Comparison of ENCODE assay signal across 11 mouse cellular contexts in genomic region chr6:34875268-34875761, GRCm38 (mm10). TPM values are rescaled to one million over a fixed set of nuclear protein-coding genes. Genes with fewer than 3 reads are reported as not detected.
A peak's percentile ranks its signal among the peaks of the same experiment; 100 is the strongest.
DNase-seq lines count a peak whose midpoint lies in the region; ATAC-seq lines count a peak whose summit lies in the region.
"Had no signal": no experiment of that assay in that cellular context is flagged by ENCODE, and none has a peak within 500 bp of the region (broad histone marks: within the 10 kb centered on the region; RNA-seq: fewer than 3 reads in every experiment).

No protein-coding gene starts in this region.

- peak overlapping the region; percentile 92 for H3K27ac ChIP-seq in brown adipose tissue, adult 24 weeks (replicated peaks; ENCODE audit: low read depth, low read length)
- H3K27ac ChIP-seq in forebrain, embryonic 16.5 days (ENCODE audit: low read length), result no peak overlapping the region

- peak overlapping the region; percentile 77 for H3K4me3 ChIP-seq in brown adipose tissue, adult 24 weeks (ENCODE audit: insufficient read depth, low read depth, low read length)
- no peak overlapping the region for H3K4me3 ChIP-seq in forebrain, embryonic 16.5 days (replicated peaks; ENCODE audit: low read length)

- no peaks in the 10 kb centered on the region for H3K36me3 ChIP-seq in forebrain, embryonic 16.5 days (ENCODE audit: control insufficient read depth, insufficient read depth)

- H3K9me3 ChIP-seq in forebrain, embryonic 16.5 days (ENCODE audit: control insufficient read depth, low read length), result no peaks in the 10 kb centered on the region

- no peaks in the 10 kb centered on the region for H3K27me3 ChIP-seq in forebrain, embryonic 16.5 days (replicated peaks; ENCODE audit: control insufficient read depth, insufficient read depth, low read length)

- peak; percentile 20 for ATAC-seq in monocyte, adult 5-6 weeks (replicated peaks; ENCODE audit: insufficient number of reproducible peaks, low FRiP score, low TSS enrichment, poor library complexity, severe bottlenecking)
- ATAC-seq in forebrain, embryonic 16.5 days, result no peak

- no peak overlapping the region for H3K9ac ChIP-seq in forebrain, embryonic 16.5 days (replicated peaks; ENCODE audit: low read depth, low read length)

- H3K4me1 ChIP-seq in brown adipose tissue, adult 24 weeks (ENCODE audit: control insufficient read depth, insufficient read depth, insufficient read length, low read length), result peaks cover 46% of the 10 kb centered on the region
- peaks cover 18% of the 10 kb centered on the region for H3K4me1 ChIP-seq in forebrain, embryonic 16.5 days (replicated peaks; ENCODE audit: control insufficient read depth, insufficient read depth, low read length)

- DNase-seq in layer of hippocampus, adult 9-11 months, result peak; percentile 62
- DNase-seq in layer of hippocampus, adult 11-12 months (ENCODE audit: low spot score), result no peak
- peak; percentile 50 for DNase-seq in induced T-regulatory cell, adult 2 months (ENCODE audit: low read depth)
- DNase-seq in ovary, adult 18-20 months (ENCODE audit: low spot score), result no peak
- DNase-seq in right cerebral cortex, postnatal 14 days, result no peak

- no peak overlapping the region for H3K4me2 ChIP-seq in forebrain, embryonic 16.5 days (ENCODE audit: low read length)

- 94% methylated on average over 15 of the region's 15 CpGs for WGBS in forebrain, embryonic 16.5 days

RNA-seq across cellular contexts. Expression of gene Cyren, which starts 2.5 kb away (rescaled TPM):
- polyA plus RNA-seq in brown adipose tissue, adult 24 weeks (2012; ENCODE audit: insufficient read depth, insufficient read length, missing spikeins), result 3.3 and 5.0 TPM in 2 replicates
- total RNA-seq in monocyte, adult 5-6 weeks (2017), result 6.1 to 7.3 TPM (median 6.3 TPM) in 3 replicates
- 12.5 and 12.7 TPM in 2 replicates for polyA plus RNA-seq in forebrain, embryonic 16.5 days (2015; fragmentation: Nextera tagmentation; extraction: Ambion mirVana)

RNA-seq across cellular contexts. Expression of gene Tmem140, which starts 12.4 kb away (rescaled TPM):
- polyA plus RNA-seq in brown adipose tissue, adult 24 weeks (2012; ENCODE audit: insufficient read depth, insufficient read length, missing spikeins), result 21.6 and 38.6 TPM in 2 replicates
- total RNA-seq in monocyte, adult 5-6 weeks (2017), result 8.0 to 21.4 TPM (median 8.5 TPM) in 3 replicates
- polyA plus RNA-seq in forebrain, embryonic 16.5 days (2015; fragmentation: Nextera tagmentation; extraction: Ambion mirVana), result 1.1 and 1.5 TPM in 2 replicates

RNA-seq across cellular contexts. Expression of gene Wdr91, which starts 35.4 kb away (rescaled TPM):
- polyA plus RNA-seq in brown adipose tissue, adult 24 weeks (2012; ENCODE audit: insufficient read depth, insufficient read length, missing spikeins), result 12.4 and 13.9 TPM in 2 replicates
- total RNA-seq in monocyte, adult 5-6 weeks (2017), result 14.8 to 23.2 TPM (median 20.6 TPM) in 3 replicates
- 11.8 and 12.9 TPM in 2 replicates for polyA plus RNA-seq in forebrain, embryonic 16.5 days (2015; fragmentation: Nextera tagmentation; extraction: Ambion mirVana)

RNA-seq across cellular contexts. Expression of gene Stra8, which starts 44.6 kb away (rescaled TPM):
- polyA plus RNA-seq in brown adipose tissue, adult 24 weeks (2012; ENCODE audit: insufficient read depth, insufficient read length, missing spikeins), result not detected in 2 replicates
- total RNA-seq in monocyte, adult 5-6 weeks (2017), result not detected in 3 replicates
- not detected in 2 replicates for polyA plus RNA-seq in forebrain, embryonic 16.5 days (2015; fragmentation: Nextera tagmentation; extraction: Ambion mirVana)
- total RNA-seq: layer of hippocampus, postnatal 10 days had no signal
- polyA plus RNA-seq: brain, embryonic 14.5 days; stomach, embryonic 14.5 days had no signal

Comparison
In these comparisons a context has a peak if more than half of its experiments do, and no peak if none do; other contexts are left out.
1. DNase-seq: peak in layer of hippocampus, adult 9-11 months (single experiment) and induced T-regulatory cell, adult 2 months (single experiment); none in layer of hippocampus, adult 11-12 months (single experiment), ovary, adult 18-20 months (single experiment) and right cerebral cortex, postnatal 14 days (single experiment).